Mouse (Mus musculus) lung, embryonic 15.5 days (tissue): Measurements from ENCODE around the gene Avil. TPM values are rescaled to one million over a fixed set of nuclear protein-coding genes. Genes with fewer than 3 reads are reported as not detected.
"Not testable (repeated sequence)": the region's sequence is repeated elsewhere in the genome, so short reads cannot be mapped to it uniquely, and the experiment has no call there.

Experiments
- ATAC-seq: fragments of 200-750 bp; cut with Nextera tagmentation; 2 replicates; pipeline ENCODE4 v1.8.0; 2017; ENCODE audit warnings: moderate number of reproducible peaks, borderline replicate concordance; ENCODE audit not compliant: low FRiP score, low TSS enrichment; ENCODE audit errors: extremely low read depth
- H3K27ac ChIP-seq: fragments of 300-500 bp; sonication (generic); 2 replicates; pipeline ENCODE4 v1.5.1; 2015; ENCODE audit warnings: moderate library complexity, mild to moderate bottlenecking, inconsistent platforms
- H3K27me3 ChIP-seq: fragments of 300-500 bp; sonication (generic); 2 replicates; pipeline ENCODE4 v1.6.1; 2015; ENCODE audit warnings: inconsistent platforms
- H3K36me3 ChIP-seq: fragments of 300-500 bp; sonication (generic); 2 replicates; pipeline ENCODE4 v1.6.1; 2015; ENCODE audit warnings: inconsistent platforms
- H3K4me1 ChIP-seq: fragments of 300-500 bp; sonication (generic); 2 replicates; pipeline ENCODE4 v1.6.1; 2015; ENCODE audit warnings: inconsistent platforms
- H3K4me2 ChIP-seq: fragments of 300-500 bp; sonication (generic); 2 replicates; pipeline ENCODE4 v1.6.1; 2015; ENCODE audit warnings: inconsistent platforms, mild to moderate bottlenecking, moderate library complexity
- H3K4me3 ChIP-seq: fragments of 300-500 bp; sonication (generic); 2 replicates; pipeline ENCODE4 v1.5.1; 2015; ENCODE audit warnings: mild to moderate bottlenecking, inconsistent platforms
- H3K9ac ChIP-seq: fragments of 300-500 bp; sonication (generic); 2 replicates; pipeline ENCODE4 v1.6.1; 2015; ENCODE audit warnings: inconsistent platforms
- H3K9me3 ChIP-seq: fragments of 300-500 bp; sonication (generic); 2 replicates; pipeline ENCODE4 v1.6.1; 2016; ENCODE audit warnings: inconsistent platforms
- WGBS: fragments of 180-500 bp; shearing (Covaris S2); methylation state at CpG from one replicate; pipeline ENCODE4 v1.1.7; 2015; 5-methylcytosine and 5-hydroxymethylcytosine counted together
- polyA plus RNA-seq: library from polyadenylated mRNA; unstranded; fragments of >200 nt; fragmentation: Nextera tagmentation; extraction: Ambion mirVana; gene quantifications from 2 replicates; pipeline ENCODE4 v1.2.1, GENCODE M21; 2015

Gene Avil
- polyA plus RNA-seq, 1 experiment from 2014 or later, result 0.39 TPM

DNA sequence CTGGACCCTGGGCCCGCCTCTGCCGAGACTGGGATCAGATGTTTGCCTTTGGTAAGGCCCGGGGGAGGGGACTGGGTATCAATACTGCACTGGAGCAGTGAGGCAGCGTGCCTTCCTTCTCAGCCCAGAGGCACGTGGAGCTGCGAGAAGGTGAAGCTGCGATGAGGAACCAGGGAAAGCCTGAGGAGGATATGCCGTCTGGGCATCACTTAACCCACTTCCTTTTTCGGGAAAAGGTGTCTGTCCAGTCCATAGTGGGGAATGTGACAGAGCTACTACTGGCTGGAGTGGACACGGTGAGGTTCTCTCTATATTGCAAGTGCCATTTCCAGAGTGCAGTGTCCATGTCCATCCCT is 49.6 kb downstream of the Avil start:
- Histone ChIP-seq H3K27ac (no peak overlapping the region), H3K4me3 (no peak overlapping the region), H3K27me3 (peaks cover 54% of the 10 kb centered on the region), H3K9me3 (no peaks in the 10 kb centered on the region), H3K4me1 (peaks cover 17% of the 10 kb centered on the region), H3K4me2 (no peak overlapping the region), H3K36me3 (peaks cover 2% of the 10 kb centered on the region; the same call in 1 of the 2 replicates), H3K9ac (no peak overlapping the region)
- 15% methylated on average over 10 of the region's 10 CpGs for WGBS
- ATAC-seq, result 0 out of 2 replicates have a peak, but pooled peaks have one; percentile 4

DNA sequence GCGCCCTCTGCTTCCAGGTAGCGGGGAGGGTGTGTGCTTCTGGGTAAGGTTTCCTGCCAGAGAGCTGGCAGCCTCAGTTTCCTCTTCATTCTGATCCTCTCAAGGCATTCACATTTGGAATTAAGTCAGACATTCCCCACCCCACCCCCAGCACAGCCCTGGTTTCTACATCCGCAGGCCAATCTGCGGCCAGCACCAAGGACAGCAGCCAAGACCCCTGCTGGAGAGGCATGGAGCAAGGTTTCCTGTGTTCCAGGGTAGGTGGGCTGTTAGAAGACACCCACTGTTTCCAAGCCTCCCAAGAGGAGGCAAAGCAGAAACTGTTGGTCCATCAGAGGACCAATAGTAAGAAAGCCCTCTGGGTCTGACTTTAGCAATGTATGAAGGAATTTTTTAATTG is 54.1 kb downstream of the Avil start:
- whole genome bisulfite sequencing, result 63% methylated on average over 4 of the region's 4 CpGs
- peaks cover 16% of the 10 kb centered on the region for H3K36me3 ChIP-seq
- no peaks in the 10 kb centered on the region for H3K9me3 ChIP-seq
- peaks cover 35% of the 10 kb centered on the region for H3K27me3 ChIP-seq
- no peak overlapping the region for H3K4me2 ChIP-seq
- no peak overlapping the region for H3K9ac ChIP-seq
- H3K4me1 ChIP-seq, result peaks cover 17% of the 10 kb centered on the region
- ATAC-seq, result no peak
- no peak overlapping the region for H3K27ac ChIP-seq
- H3K4me3 ChIP-seq, result no peak overlapping the region

DNA sequence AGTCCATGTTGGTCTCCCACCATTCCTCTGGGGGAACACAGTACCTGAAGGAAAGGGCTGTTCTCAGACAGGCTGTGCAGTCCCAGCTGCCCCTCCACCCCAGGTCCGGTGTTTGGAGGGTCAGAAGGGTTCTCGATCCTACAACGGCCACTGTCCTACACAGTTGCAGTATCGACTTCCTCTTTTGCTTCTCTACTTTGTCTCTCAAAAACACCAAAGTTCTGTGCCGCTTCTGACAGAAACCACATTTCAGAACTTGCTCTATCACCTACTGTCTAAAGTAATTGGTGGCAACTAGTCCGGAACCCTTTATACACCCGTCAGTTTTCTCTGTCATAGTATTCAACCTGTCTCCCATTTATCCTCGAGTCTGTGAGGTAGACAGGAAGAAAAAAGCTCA is 54.9 kb downstream of the Avil start:
- no peak overlapping the region for H3K4me3 ChIP-seq
- H3K36me3 ChIP-seq, result peaks cover 16% of the 10 kb centered on the region
- peaks cover 35% of the 10 kb centered on the region for H3K27me3 ChIP-seq
- peaks cover 16% of the 10 kb centered on the region; the same call in 1 of the 2 replicates for H3K4me1 ChIP-seq
- WGBS, result 85% methylated on average over 8 of the region's 8 CpGs
- no peak for ATAC-seq
- no peak overlapping the region for H3K4me2 ChIP-seq
- H3K27ac ChIP-seq, result no peak overlapping the region
- H3K9me3 ChIP-seq, result no peaks in the 10 kb centered on the region
- H3K9ac ChIP-seq, result no peak overlapping the region

DNA sequence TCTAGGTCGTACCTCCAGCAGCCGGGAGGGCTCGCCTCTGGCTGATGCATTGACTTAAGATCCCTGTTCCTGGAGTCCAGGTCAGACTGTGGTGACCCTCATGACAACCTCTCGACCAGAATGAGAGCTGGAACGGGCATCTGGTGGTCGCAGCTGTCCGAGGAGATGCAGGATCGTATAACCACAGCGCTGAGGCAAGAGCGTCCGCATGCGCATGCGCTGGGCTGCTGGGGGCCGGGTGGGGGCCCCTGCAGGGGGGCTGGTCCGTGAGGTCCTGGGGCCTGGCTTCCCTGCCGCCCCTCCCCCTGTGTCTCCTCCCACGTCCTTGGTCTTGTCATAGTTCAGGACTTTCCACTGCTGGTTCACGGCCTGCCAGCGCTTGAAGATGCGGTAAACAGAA is 56.0 kb downstream of the Avil start:
- Histone ChIP-seq H3K4me1 (peaks cover 20% of the 10 kb centered on the region; the same call in 1 of the 2 replicates), H3K9ac (no peak overlapping the region), H3K9me3 (no peaks in the 10 kb centered on the region), H3K4me3 (no peak overlapping the region), H3K4me2 (no peak overlapping the region), H3K27me3 (peaks cover 35% of the 10 kb centered on the region), H3K27ac (no peak overlapping the region), H3K36me3 (peaks cover 16% of the 10 kb centered on the region)
- no peak for ATAC-seq
- 83% methylated on average over 20 of the region's 20 CpGs for WGBS

DNA sequence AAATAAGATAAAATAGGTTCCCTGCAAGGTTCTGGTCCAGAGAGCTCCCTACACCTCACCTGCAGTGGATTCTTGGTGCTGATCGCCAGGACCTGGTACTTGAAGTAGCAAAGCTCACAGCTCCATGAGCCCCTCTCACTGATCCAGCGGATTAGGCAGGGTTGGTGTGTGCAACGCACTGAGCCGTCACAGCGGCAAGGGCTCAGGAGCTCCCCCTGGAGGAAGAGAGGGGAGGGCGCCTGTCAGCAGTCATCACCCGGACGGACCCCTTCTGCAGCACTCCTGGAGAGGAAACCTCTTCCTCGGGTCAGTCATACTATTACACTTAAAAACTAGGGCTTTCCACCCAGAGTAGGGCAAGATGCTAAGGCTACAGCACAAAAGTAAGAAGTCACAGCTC is 57.7 kb downstream of the Avil start:
- 1% methylated on average over 9 of the region's 9 CpGs for WGBS
- H3K9ac ChIP-seq, result no peak overlapping the region
- peaks cover 23% of the 10 kb centered on the region; the same call in 1 of the 2 replicates for H3K4me1 ChIP-seq
- H3K36me3 ChIP-seq, result peaks cover 16% of the 10 kb centered on the region
- ATAC-seq, result no peak
- H3K4me3 ChIP-seq, result peak overlapping the region; percentile 72
- H3K27ac ChIP-seq, result no peak overlapping the region
- H3K4me2 ChIP-seq, result peak overlapping the region; percentile 98
- H3K9me3 ChIP-seq, result no peaks in the 10 kb centered on the region
- peaks cover 31% of the 10 kb centered on the region for H3K27me3 ChIP-seq

DNA sequence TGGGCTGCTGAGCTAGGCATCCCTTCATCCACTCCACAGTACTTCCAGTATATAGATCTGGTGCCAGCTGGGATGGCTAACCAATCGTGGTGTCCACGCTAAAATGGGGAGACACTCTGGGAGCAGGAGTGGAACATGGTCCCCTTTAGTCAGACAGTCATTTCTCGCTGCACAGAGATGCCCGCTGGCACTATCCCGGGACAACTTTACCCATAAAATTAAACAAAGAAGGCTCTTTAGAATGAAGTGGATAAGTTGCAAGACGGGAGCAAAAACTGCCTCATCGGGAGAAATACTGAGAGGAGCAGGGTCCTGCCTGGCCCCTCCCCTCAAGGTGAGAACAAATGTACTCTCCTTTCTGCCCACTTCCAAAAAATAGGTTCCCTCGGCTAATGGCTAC is 58.2 kb downstream of the Avil start:
- Histone ChIP-seq H3K27me3 (peaks cover 31% of the 10 kb centered on the region), H3K4me2 (peak overlapping the region; percentile 98), H3K36me3 (peaks cover 16% of the 10 kb centered on the region), H3K9me3 (no peaks in the 10 kb centered on the region), H3K4me3 (peak overlapping the region; percentile 72), H3K4me1 (peaks cover 23% of the 10 kb centered on the region; the same call in 1 of the 2 replicates), H3K9ac (peak overlapping the region; percentile 68; the same call in 1 of the 2 replicates), H3K27ac (no peak overlapping the region)
- ATAC-seq, result no peak
- 11% methylated on average over 8 of the region's 8 CpGs for WGBS

DNA sequence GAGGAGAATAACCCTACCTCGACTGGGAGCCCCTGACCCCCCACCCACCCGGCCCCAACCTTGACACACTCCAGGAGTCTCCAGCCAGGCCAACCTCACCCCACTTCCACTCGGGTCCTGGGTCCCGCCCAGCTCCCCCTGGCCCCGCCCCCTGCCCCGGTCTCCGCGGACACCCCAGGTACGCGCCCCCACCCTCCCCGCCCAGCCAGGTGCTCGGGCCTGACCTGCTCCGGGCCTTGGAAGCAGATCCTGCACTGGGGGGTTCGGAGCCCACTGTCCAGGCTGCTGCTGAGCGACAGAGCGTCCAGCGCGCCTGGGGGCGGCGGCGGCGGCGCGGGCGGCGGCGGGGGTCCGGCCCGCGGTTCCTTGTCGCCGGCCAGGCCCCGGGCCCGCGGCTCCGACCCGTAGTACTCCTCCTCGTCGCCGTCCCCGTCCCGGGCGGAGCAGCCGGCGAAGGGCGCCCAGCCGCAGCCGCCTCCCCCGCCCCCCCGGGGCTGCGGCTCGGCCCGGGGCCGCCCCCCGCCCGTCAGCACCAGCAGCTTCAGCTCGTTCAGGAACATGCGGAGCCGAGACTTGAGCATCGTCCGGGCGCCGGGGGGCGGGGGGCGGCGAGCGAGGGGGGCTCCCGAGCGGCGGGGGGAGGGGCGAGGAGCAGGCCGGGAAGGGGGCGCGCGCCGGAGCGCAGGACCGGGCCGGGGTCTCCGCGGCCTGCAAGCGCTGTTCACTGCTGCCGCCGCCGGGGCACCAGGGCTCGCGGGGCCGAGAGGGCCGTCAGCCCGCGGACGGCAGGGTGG is 58.9 kb downstream of the Avil start:
- Histone ChIP-seq H3K27me3 (peaks cover 31% of the 10 kb centered on the region), H3K9me3 (no peaks in the 10 kb centered on the region), H3K27ac (peak overlapping the region; percentile 27), H3K4me2 (peak overlapping the region; percentile 98), H3K36me3 (peaks cover 16% of the 10 kb centered on the region), H3K4me3 (peak overlapping the region; percentile 72), H3K4me1 (peaks cover 23% of the 10 kb centered on the region; the same call in 1 of the 2 replicates), H3K9ac (peak overlapping the region; percentile 68)
- under 1% methylated on average over 59 of the region's 92 CpGs for WGBS
- ATAC-seq, result no peak

DNA sequence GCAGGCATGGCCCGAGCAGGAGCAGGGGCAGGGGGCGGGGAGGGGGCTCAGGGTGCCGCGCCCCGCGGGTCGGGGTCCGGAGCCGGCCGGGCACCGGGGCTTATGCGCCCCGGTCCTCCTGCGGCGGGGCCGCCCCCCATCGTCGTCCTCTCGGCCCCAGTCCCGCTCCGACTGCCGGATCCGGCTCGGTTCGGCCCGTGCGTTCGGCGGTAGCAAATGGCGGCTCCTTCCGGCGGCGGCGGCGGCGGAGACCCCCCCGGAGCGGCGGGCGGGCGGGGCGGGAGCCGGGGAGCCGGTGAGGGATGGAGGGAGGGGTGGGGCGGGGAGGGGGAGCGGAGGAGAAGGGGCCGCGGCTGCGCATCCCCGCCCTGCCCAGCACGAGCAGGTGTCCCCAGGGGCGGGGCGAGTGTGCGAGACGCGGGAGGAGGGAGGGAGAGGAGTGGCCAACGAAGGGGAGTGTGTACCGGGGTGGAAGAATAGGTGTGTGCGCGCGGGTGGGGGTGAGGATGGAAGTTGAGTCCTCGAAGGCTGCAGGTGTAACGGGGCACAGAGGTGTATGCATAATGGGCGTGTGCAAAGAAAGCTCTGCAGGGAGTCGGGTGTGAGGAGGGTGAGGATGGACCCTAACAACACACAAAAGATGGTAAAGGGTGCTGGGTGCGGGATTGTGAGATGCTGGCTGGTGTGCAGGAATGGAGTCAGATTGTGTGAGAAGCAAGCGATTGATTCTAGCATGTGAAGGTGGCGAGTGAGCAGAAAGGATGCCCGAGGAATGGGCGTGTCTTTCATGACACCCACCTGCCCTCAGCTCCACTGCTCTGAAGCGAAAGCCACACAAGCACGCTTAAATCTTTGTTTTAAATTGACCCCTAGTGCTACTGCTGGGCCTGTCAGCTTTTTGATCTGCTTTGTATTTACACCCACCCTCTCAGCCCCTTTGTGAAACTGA is 59.7 kb downstream of the Avil start, which contains the start of gene March9:
TSS of gene March9 (minus strand) at position 217 of the 949 bp plus-strand sequence.
- Histone ChIP-seq H3K4me2 (peak within 1 kb of the TSS; percentile 98), H3K4me1 (peaks cover 29% of the 10 kb centered on the region; the same call in 1 of the 2 replicates), H3K36me3 (peaks cover 21% of the 10 kb centered on the region), H3K27ac (peak within 1 kb of the TSS; percentile 27), H3K27me3 (peaks cover 31% of the 10 kb centered on the region), H3K9me3 (no peaks in the 10 kb centered on the region), H3K4me3 (peak within 1 kb of the TSS; percentile 72), H3K9ac (peak within 1 kb of the TSS; percentile 68)
- under 1% methylated on average over 51 of the region's 72 CpGs for WGBS
- ATAC-seq, result 0 out of 2 replicates have a peak, but pooled peaks have one; percentile 24

DNA sequence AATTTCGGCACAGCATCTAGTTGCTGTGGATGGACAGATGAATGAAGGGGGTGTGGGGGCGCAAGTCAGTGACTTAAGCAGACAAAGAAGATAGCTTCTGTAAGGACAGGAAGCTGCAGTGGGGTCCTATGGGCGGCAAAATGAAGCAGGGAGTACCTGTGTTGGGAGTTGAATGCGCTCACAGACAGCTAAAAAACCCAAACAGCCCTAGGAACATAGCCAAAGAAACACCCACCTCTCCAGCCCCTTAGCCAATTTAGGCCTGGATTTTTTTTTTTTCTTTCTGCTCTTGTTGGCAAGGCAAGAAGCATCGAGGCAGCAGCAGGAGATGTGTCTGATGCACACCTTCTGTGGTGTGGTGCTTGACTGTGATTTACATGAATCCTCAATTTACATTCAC is 60.6 kb downstream of the Avil start:
- Histone ChIP-seq H3K9me3 (no peaks in the 10 kb centered on the region), H3K27ac (no peak overlapping the region), H3K4me1 (peaks cover 30% of the 10 kb centered on the region; the same call in 1 of the 2 replicates), H3K4me2 (no peak overlapping the region), H3K4me3 (no peak overlapping the region), H3K27me3 (peaks cover 31% of the 10 kb centered on the region), H3K9ac (no peak overlapping the region), H3K36me3 (peaks cover 24% of the 10 kb centered on the region)
- WGBS, result 44% methylated on average over 5 of the region's 5 CpGs
- no peak for ATAC-seq

DNA sequence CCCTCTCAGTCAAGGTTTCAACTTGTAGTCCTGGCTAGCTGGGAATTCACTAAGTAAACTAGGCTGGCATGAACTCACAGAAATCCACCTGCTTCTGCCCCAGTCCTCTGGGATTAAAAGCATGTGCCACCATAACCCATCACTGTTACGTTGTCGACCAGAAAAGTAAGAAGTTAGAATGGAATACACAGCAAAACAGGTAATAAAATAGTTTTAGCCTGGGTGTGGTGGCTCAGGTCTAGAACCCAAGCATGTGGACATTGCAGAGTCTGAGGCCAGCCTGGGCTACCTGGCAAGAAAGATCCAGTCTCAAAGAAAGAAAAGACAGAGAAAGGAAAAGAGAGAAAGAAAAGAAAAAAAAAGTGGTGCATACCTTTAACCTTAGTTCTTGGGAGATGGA is 61.0 kb downstream of the Avil start:
- Histone ChIP-seq H3K4me3 (no peak overlapping the region), H3K4me2 (no peak overlapping the region), H3K27ac (no peak overlapping the region), H3K4me1 (peaks cover 30% of the 10 kb centered on the region; the same call in 1 of the 2 replicates), H3K9me3 (no peaks in the 10 kb centered on the region), H3K27me3 (peaks cover 31% of the 10 kb centered on the region), H3K36me3 (peaks cover 24% of the 10 kb centered on the region), H3K9ac (no peak overlapping the region)
- ATAC-seq, result no peak
- 70% methylated on average over 2 of the region's 2 CpGs for WGBS

DNA sequence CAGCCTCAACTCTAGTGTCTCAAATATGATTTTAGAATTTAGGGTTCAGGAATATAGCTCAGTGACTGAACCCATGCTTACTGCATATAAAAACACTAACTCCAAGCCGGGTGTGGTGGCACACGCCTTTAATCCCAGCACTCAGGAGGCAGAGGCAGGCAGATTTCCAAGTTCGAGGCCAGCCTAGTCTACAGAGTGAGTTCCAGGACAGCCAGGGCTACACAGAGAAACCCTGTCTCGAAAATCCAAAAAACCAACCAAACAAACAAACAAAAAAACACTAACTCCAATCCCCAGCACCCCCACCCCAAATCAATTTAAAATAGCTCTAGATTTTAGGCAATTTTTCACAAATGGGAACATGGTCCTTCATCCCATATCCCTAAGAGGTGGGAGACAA is 61.6 kb downstream of the Avil start:
- not testable (repeated sequence) for ATAC-seq, H3K4me3 ChIP-seq, H3K9me3 ChIP-seq, H3K27ac ChIP-seq, H3K9ac ChIP-seq, H3K4me2 ChIP-seq
- Histone ChIP-seq H3K27me3 (peaks cover 31% of the 10 kb centered on the region), H3K4me1 (peaks cover 30% of the 10 kb centered on the region; the same call in 1 of the 2 replicates), H3K36me3 (peaks cover 28% of the 10 kb centered on the region)
- WGBS, result 82% methylated on average over 4 of the region's 4 CpGs
